Mouse (Mus musculus): ENCODE measurements around the gene Hs3st2.

GRCm38 (mm10) chr7:121351688-121352087 lies 40.0 kb upstream of the Hs3st2 start:
- TF ChIP-seq CTCF (IDR thresholded peaks at IDR 0.05; ENCODE audit: low read depth), result no peak
- TF ChIP-seq EP300 (optimal IDR thresholded peaks at IDR 0.05), result no peak

All from stomach, postnatal 0 days (tissue).